Mouse (Mus musculus): Measurements from ENCODE around the gene Tomm40l. TPM values are rescaled to one million over a fixed set of nuclear protein-coding genes. Genes with fewer than 3 reads are reported as not detected.

Gene Tomm40l
- polyA plus RNA-seq, 1 experiment from 2014 or later = 33.9 TPM

DNA sequence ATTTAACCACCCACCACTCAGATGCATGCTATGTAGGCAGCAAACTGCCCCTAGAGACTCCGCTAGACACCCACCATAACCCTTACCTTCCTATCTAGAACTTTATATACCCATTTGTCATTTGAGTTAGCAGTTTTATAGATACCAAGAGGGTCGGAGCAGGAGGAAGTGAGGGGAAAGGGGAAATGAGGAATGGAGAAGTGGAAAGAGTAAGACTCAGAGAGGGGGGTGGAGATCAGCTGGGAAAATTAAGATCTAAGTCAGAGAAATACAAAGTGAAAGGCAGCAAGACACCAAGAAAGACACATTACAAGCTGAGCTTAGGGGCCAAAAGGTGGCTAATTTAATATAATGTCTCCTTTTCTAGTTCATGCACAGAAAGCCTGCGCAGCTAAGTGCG lies 12.2 kb upstream of the Tomm40l start:
- peaks cover 9% of the 10 kb centered on the region for H3K4me1 ChIP-seq
- H3K4me2 ChIP-seq (replicated peaks) = no peak overlapping the region
- no peak overlapping the region for H3K4me3 ChIP-seq
- no peak for ATAC-seq (ENCODE audit: insufficient number of reproducible peaks, insufficient read depth, low FRiP score, low TSS enrichment)
- WGBS = 91% methylated on average over 4 of the region's 4 CpGs
- H3K27ac ChIP-seq = no peak overlapping the region
- peaks cover 60% of the 10 kb centered on the region for H3K36me3 ChIP-seq
- no peak overlapping the region for H3K9ac ChIP-seq
- H3K9me3 ChIP-seq = no peaks in the 10 kb centered on the region
- no peaks in the 10 kb centered on the region for H3K27me3 ChIP-seq

DNA sequence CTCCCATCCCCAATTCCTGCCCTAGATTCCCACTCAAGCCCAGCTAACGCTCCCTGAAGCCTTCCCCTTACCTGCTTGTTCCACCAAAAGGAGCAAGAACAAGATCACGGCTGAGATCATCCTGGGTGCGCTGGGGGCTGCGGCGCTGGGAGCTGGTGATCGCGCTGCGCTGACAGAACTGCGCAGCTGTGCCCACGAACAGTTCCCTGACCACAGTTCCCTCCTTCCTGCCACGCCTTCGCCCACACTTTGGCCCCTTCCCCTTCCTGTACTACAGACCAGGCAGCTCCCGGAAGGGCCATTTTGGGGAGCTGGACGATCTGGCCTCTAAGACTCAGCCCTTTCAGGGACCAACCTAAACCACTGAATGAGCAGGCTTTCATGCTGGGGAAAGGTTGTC lies 11.8 kb upstream of the Tomm40l start, which contains the start of gene Fcer1g:
TSS of gene Fcer1g (minus strand) at position 240 of the 400 bp plus-strand sequence.
- Histone ChIP-seq H3K4me1 (peaks cover 9% of the 10 kb centered on the region), H3K4me2 (replicated peaks) (no peak within 1 kb of the TSS), H3K27ac (no peak within 1 kb of the TSS), H3K36me3 (peaks cover 57% of the 10 kb centered on the region), H3K4me3 (no peak within 1 kb of the TSS), H3K27me3 (no peaks in the 10 kb centered on the region), H3K9me3 (no peaks in the 10 kb centered on the region), H3K9ac (no peak within 1 kb of the TSS)
- 92% methylated on average over 14 of the region's 14 CpGs for WGBS
- no peak for ATAC-seq (ENCODE audit: insufficient number of reproducible peaks, insufficient read depth, low FRiP score, low TSS enrichment)

- ATAC-seq (ENCODE audit: insufficient number of reproducible peaks, insufficient read depth, low FRiP score, low TSS enrichment) = no peak
These were observed 10.8 kb upstream of the Tomm40l start for GRCm38 (mm10) chr1:171232800-171233730.

GRCm38 (mm10) chr1:171232348-171232747 lies 10.0 kb upstream of the Tomm40l start:
- ATAC-seq (ENCODE audit: insufficient number of reproducible peaks, insufficient read depth, low FRiP score, low TSS enrichment) = no peak

More at GRCm38 (mm10) chr1:171232800-171233730, 10.8 kb upstream of the Tomm40l start:
- Histone ChIP-seq H3K27me3 (no peaks in the 10 kb centered on the region), H3K27ac (no peak overlapping the region), H3K9ac (no peak overlapping the region), H3K4me2 (replicated peaks) (no peak overlapping the region), H3K9me3 (no peaks in the 10 kb centered on the region), H3K4me3 (no peak overlapping the region), H3K4me1 (peaks cover 9% of the 10 kb centered on the region), H3K36me3 (peaks cover 47% of the 10 kb centered on the region)
- WGBS = 85% methylated on average over 12 of the region's 12 CpGs

GRCm38 (mm10) chr1:171231844-171232243 lies 9.5 kb upstream of the Tomm40l start:
- Histone ChIP-seq H3K4me1 (peaks cover 9% of the 10 kb centered on the region), H3K4me3 (no peak overlapping the region), H3K36me3 (peaks cover 35% of the 10 kb centered on the region), H3K27me3 (no peaks in the 10 kb centered on the region), H3K9me3 (no peaks in the 10 kb centered on the region), H3K4me2 (replicated peaks) (no peak overlapping the region), H3K27ac (no peak overlapping the region), H3K9ac (no peak overlapping the region)
- ATAC-seq (ENCODE audit: insufficient number of reproducible peaks, insufficient read depth, low FRiP score, low TSS enrichment) = no peak
- WGBS = 54% methylated on average over 4 of the region's 4 CpGs

More at GRCm38 (mm10) chr1:171232348-171232747, 10.0 kb upstream of the Tomm40l start:
- peaks cover 9% of the 10 kb centered on the region for H3K4me1 ChIP-seq
- peaks cover 40% of the 10 kb centered on the region for H3K36me3 ChIP-seq
- 84% methylated on average over 5 of the region's 5 CpGs for WGBS
- no peak overlapping the region for H3K4me2 ChIP-seq (replicated peaks)
- no peaks in the 10 kb centered on the region for H3K9me3 ChIP-seq
- H3K9ac ChIP-seq = no peak overlapping the region
- no peaks in the 10 kb centered on the region for H3K27me3 ChIP-seq
- no peak overlapping the region for H3K4me3 ChIP-seq
- H3K27ac ChIP-seq = no peak overlapping the region

- Histone ChIP-seq H3K27ac (0 out of 2 replicates have a peak overlapping the region, but pooled peaks have one; percentile 17), H3K4me2 (replicated peaks) (no peak overlapping the region), H3K9me3 (no peaks in the 10 kb centered on the region), H3K36me3 (peaks cover 19% of the 10 kb centered on the region), H3K9ac (no peak overlapping the region), H3K4me3 (no peak overlapping the region), H3K4me1 (peaks cover 9% of the 10 kb centered on the region), H3K27me3 (no peaks in the 10 kb centered on the region)
- no peak for ATAC-seq (ENCODE audit: insufficient number of reproducible peaks, insufficient read depth, low FRiP score, low TSS enrichment)
- 18% methylated on average over 3 of the region's 3 CpGs for WGBS
These were observed 7.9 kb upstream of the Tomm40l start for GRCm38 (mm10) chr1:171230215-171230614.

- H3K27ac ChIP-seq = no peak overlapping the region
- no peak for ATAC-seq (ENCODE audit: insufficient number of reproducible peaks, insufficient read depth, low FRiP score, low TSS enrichment)
- WGBS = 36% methylated on average over 6 of the region's 6 CpGs
- H3K4me2 ChIP-seq (replicated peaks) = no peak overlapping the region
- no peak overlapping the region for H3K4me3 ChIP-seq
- H3K9ac ChIP-seq = no peak overlapping the region
- H3K4me1 ChIP-seq = peaks cover 9% of the 10 kb centered on the region
- peaks cover 14% of the 10 kb centered on the region for H3K36me3 ChIP-seq
- H3K9me3 ChIP-seq = no peaks in the 10 kb centered on the region
- no peaks in the 10 kb centered on the region for H3K27me3 ChIP-seq
These were observed 7.4 kb upstream of the Tomm40l start for GRCm38 (mm10) chr1:171229750-171230149.

GRCm38 (mm10) chr1:171227879-171228278 lies 5.6 kb upstream of the Tomm40l start:
- no peak for ATAC-seq (ENCODE audit: insufficient number of reproducible peaks, insufficient read depth, low FRiP score, low TSS enrichment)
- Histone ChIP-seq H3K27me3 (no peaks in the 10 kb centered on the region), H3K27ac (no peak overlapping the region), H3K9ac (no peak overlapping the region), H3K36me3 (no peaks in the 10 kb centered on the region), H3K4me3 (no peak overlapping the region), H3K4me1 (peaks cover 9% of the 10 kb centered on the region), H3K9me3 (no peaks in the 10 kb centered on the region), H3K4me2 (replicated peaks) (no peak overlapping the region)
- 83% methylated on average over 1 of the region's 1 CpGs for WGBS

- no peak for ATAC-seq (ENCODE audit: insufficient number of reproducible peaks, insufficient read depth, low FRiP score, low TSS enrichment)
- Histone ChIP-seq H3K27ac (no peak overlapping the region), H3K9me3 (no peaks in the 10 kb centered on the region), H3K4me2 (replicated peaks) (no peak overlapping the region), H3K36me3 (no peaks in the 10 kb centered on the region), H3K4me3 (no peak overlapping the region), H3K4me1 (peaks cover 9% of the 10 kb centered on the region), H3K27me3 (no peaks in the 10 kb centered on the region), H3K9ac (no peak overlapping the region)
- WGBS = 42% methylated on average over 4 of the region's 4 CpGs
These were observed 4.5 kb upstream of the Tomm40l start for GRCm38 (mm10) chr1:171226780-171227179.

GRCm38 (mm10) chr1:171224857-171225256 lies 2.5 kb upstream of the Tomm40l start, which contains the start of gene Apoa2:
Gene Apoa2 (plus strand): TSS chr1:171225054.
- no peak within 1 kb of the TSS for H3K4me3 ChIP-seq
- WGBS = 79% methylated on average over 5 of the region's 5 CpGs
- H3K4me2 ChIP-seq (replicated peaks) = no peak within 1 kb of the TSS
- no peak for ATAC-seq (ENCODE audit: insufficient number of reproducible peaks, insufficient read depth, low FRiP score, low TSS enrichment)
- H3K9me3 ChIP-seq = no peaks in the 10 kb centered on the region
- no peak within 1 kb of the TSS for H3K27ac ChIP-seq
- H3K36me3 ChIP-seq = no peaks in the 10 kb centered on the region
- H3K4me1 ChIP-seq = peaks cover 9% of the 10 kb centered on the region
- H3K9ac ChIP-seq = no peak within 1 kb of the TSS
- H3K27me3 ChIP-seq = no peaks in the 10 kb centered on the region

DNA sequence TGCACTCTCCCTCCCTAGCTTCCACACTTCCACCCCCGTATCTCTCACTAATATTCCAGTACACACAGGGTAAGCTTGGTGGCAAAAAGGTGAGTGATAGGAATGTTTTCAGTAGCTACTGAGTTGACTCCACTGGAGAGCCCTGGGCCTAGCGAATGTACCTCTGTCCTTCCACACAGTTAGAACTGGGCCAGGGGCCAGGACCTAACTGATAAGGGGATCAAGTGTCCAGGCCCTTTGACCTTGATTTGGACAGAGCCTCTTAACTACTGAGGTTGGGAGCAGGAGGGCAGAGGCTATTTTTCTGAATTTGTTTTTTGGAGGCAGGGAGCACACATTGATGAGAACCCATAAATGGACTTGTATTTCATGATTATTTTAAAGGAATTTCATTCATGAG lies 1.5 kb upstream of the Tomm40l start:
- WGBS = 75% methylated on average over 2 of the region's 2 CpGs
- ATAC-seq (ENCODE audit: insufficient number of reproducible peaks, insufficient read depth, low FRiP score, low TSS enrichment) = no peak
- no peaks in the 10 kb centered on the region for H3K36me3 ChIP-seq
- H3K4me3 ChIP-seq = no peak overlapping the region
- no peaks in the 10 kb centered on the region for H3K27me3 ChIP-seq
- H3K27ac ChIP-seq = no peak overlapping the region
- no peaks in the 10 kb centered on the region for H3K9me3 ChIP-seq
- H3K4me2 ChIP-seq (replicated peaks) = no peak overlapping the region
- H3K9ac ChIP-seq = no peak overlapping the region
- peaks cover 9% of the 10 kb centered on the region for H3K4me1 ChIP-seq

- no peaks in the 10 kb centered on the region for H3K36me3 ChIP-seq
- H3K4me1 ChIP-seq = peaks cover 9% of the 10 kb centered on the region
- no peaks in the 10 kb centered on the region for H3K9me3 ChIP-seq
- ATAC-seq (ENCODE audit: insufficient number of reproducible peaks, insufficient read depth, low FRiP score, low TSS enrichment) = no peak
- 80% methylated on average over 6 of the region's 6 CpGs for WGBS
- H3K4me2 ChIP-seq (replicated peaks) = peak overlapping the region; percentile 74
- no peaks in the 10 kb centered on the region for H3K27me3 ChIP-seq
- peak overlapping the region; percentile 87 for H3K27ac ChIP-seq
- H3K4me3 ChIP-seq = peak overlapping the region; percentile 56; the same call in 1 of the 2 replicates
- H3K9ac ChIP-seq = no peak overlapping the region
These were observed 854 bp upstream of the Tomm40l start for GRCm38 (mm10) chr1:171223168-171223567.
